Mouse (Mus musculus): ENCODE data around the gene N4bp2l2. TPM values are rescaled to one million over a fixed set of nuclear protein-coding genes. Genes with fewer than 3 reads are reported as not detected.

The N4bp2l2 gene
- total RNA-seq, 2 experiments from 2014 or later, result 41.8 to 44.1 TPM

GRCm38 (mm10) chr5:150600554-150601440 lies 65.2 kb downstream of the N4bp2l2 start:
- DNase-seq (ENCODE audit: low spot score), result no peak
- intact Hi-C loops (cut with DNase I), result no loop called here

GRCm38 (mm10) chr5:150599301-150600294 lies 66.4 kb downstream of the N4bp2l2 start:
- intact Hi-C loops (cut with DNase I), result no loop called here
- DNase-seq (ENCODE audit: low spot score), result no peak

DNA sequence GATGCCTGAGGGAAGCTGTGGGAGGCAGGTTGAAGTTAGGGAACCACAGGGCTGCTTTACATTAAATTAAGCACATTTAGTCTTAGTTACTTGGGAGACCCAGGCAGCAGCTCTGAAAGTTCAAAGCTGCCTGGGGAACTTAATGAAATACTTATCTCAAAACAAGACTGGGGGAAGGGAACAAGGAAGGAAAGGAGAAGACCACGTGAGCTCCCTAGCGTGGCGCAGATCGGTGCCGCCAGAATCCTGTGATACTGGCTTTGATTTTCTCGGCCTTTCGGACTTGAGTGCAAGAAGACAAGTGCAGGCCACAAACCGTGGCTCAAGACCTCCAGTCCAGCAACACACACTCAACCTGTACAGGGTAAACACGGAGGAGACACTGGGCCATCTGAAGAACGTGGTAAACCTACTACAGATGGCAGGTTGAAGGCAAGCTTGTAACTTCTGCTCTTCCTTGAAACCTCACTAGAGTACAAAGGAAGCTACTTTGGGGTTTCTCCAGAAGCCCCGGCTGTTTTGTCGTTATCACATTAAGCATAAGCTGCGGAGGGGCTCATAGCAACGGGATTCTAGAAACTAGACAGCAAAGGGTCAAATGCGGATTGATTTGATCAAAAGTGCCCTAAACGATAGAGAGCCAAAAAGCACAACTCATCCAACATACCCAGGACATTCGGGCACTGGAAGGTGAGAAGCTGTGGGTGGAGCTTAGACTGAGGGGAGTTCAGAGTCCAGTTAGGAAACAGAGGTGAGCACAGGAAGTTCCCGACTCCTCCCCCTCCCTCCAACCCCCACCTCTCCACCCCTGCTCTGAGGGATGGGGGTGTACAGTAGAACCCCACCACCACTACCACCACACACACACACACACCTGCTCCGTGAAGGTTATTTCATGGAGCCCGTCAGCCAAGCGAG lies 67.5 kb downstream of the N4bp2l2 start:
- DNase-seq (ENCODE audit: low spot score), result no peak
- intact Hi-C loops (cut with DNase I), result no loop called here

GRCm38 (mm10) chr5:150597088-150597487 lies 68.9 kb downstream of the N4bp2l2 start, which contains the start of gene N4bp2l1:
Gene N4bp2l1 (minus strand): TSS chr5:150597188.
- no peak for DNase-seq (ENCODE audit: low spot score)
- intact Hi-C loops (cut with DNase I), result no loop called here

DNA sequence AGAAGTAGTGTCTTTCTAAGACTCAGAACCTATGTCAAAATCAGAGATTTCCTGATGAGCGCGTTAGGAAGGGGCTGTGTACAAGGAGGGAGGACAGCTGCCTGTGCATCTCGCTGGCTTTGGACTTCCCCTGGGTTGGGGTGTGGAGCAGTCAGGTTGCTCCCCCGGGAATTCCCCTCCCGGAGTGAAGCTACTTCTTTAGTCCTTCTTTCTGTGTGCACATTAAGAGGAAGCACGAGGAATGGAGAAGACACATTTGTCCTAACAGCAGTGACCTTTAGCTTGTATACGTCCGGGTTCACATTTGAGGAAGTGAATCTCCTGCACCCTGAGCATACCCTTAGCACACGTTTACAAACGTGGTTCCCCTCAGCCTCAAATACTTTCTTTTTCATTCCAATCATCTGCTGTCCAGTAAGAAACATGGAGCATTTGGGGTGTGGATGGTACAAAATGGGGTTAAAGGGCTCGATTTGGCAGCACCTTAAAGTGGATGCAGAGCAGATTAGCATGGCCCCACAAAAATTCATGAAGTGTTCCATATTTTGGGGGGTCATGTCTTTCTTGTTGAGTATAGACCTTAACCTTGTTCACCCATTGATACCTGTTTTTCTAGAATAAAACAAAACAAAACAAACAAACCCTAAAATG lies 70.5 kb downstream of the N4bp2l2 start:
- intact Hi-C loops (cut with DNase I), result no loop called here
- no peak for DNase-seq (ENCODE audit: low spot score)

- DNase-seq (ENCODE audit: low spot score), result no peak
- intact Hi-C loops (cut with DNase I), result no loop called here
Measured at GRCm38 (mm10) chr5:150594649-150595339, 71.2 kb downstream of the N4bp2l2 start.

DNA sequence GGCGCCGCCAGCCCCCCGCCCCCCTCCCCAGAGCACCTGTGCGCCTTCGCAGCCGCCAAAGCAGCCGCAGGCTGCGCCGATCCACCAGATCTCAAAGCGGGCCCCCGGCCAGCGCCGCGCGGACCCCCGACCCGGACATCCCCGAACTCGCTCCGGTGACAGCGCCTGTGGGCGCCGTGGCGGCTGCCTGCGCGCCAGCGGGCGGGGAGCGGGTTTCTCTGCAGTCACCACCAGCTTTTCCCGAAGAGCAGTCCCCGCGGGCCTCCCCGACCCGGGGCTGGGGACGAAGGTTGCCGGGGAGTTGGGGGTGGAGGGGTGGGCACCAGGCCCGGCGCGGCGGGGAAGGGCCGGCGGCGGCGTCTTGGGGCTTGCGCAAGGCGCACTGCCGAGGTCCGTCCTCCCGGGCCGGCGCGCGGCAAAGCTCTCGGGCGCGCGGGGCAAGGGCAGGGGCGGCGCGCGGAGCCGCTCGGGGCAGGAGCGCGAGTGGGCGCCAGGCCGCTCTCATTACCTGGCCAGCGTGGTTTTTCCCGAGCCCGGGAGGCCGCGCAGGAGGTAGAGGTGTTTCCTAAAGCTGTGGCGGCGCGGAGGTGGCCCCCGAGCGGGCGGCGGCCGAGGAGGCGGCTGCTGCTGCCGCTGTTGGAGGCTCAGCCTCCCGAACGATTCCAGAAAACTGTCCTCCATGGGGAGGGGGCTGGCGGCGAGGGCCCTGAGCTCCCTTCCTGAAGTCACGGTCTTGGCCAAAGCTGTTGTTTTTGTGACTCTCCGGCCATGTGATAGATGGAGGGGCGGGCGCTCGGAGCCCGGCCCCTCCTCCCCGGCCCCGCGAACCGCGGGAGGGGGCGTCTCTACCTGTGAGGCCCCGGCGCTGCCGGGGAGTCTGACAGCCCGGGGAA lies 72.0 kb downstream of the N4bp2l2 start:
- intact Hi-C loops (cut with DNase I), result no loop called here
- peak; percentile 16 for DNase-seq (ENCODE audit: low spot score)

DNA sequence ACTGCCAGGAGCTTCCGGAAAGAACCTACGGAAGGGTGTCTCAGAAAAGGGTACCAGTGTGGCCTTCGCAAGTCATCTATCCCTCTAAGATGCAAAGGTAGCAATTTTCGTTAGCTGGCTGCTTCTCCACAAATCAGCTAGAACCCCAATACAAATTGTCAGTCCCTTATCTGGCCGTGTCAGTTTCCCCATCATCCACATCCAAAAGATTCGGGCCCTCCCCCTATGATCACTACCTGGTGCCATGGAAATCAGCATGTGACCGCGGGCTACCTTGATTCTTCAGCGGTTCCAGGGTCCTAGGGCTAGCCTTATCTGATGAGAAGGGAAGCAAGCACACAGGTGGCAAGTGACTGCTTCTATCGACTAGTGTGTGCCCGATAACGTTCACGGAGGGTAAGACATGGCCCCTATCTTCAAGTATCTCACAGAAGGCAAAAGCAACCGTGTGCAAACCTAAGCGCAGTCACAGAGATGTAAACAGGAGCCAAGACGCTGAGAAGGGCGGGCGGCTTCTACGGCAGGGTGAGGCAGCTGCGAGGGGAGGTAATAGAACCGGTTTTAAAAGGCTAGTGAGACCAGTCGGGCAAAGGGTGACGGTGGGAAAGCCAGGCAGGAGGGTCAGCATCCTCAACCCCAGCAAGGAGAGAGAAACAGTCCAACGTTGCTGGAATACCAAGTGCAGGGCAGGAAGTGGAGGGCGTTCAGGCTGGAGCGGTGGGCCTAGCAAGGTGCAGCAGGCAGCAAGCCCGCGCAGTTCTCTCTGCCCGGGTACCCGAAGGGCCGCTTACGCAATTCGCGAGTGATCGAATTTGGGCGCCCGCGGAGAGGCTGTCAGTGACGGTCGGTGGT lies 72.9 kb downstream of the N4bp2l2 start:
- intact Hi-C loops (cut with DNase I), result no loop called here
- DNase-seq (ENCODE audit: low spot score), result no peak

GRCm38 (mm10) chr5:150592186-150592903 lies 73.6 kb downstream of the N4bp2l2 start:
- intact Hi-C loops (cut with DNase I), result no loop called here

GRCm38 (mm10) chr5:150589945-150590344 lies 76.0 kb downstream of the N4bp2l2 start:
- no peak for DNase-seq (ENCODE audit: low spot score)
- intact Hi-C loops (cut with DNase I), result no loop called here

More at GRCm38 (mm10) chr5:150592186-150592903, 73.6 kb downstream of the N4bp2l2 start:
- DNase-seq (ENCODE audit: low spot score), result no peak

- DNase-seq (ENCODE audit: low spot score), result no peak
- intact Hi-C loops (cut with DNase I), result no loop called here
Measured at GRCm38 (mm10) chr5:150584337-150584729, 81.7 kb downstream of the N4bp2l2 start.

GRCm38 (mm10) chr5:150583622-150584336 lies 82.2 kb downstream of the N4bp2l2 start:
- no peak for DNase-seq (ENCODE audit: low spot score)
- intact Hi-C loops (cut with DNase I), result no loop called here

GRCm38 (mm10) chr5:150583181-150583580 lies 82.8 kb downstream of the N4bp2l2 start:
- intact Hi-C loops (cut with DNase I), result no loop called here
- no peak for DNase-seq (ENCODE audit: low spot score)

GRCm38 (mm10) chr5:150581180-150581579 lies 84.8 kb downstream of the N4bp2l2 start:
- intact Hi-C loops (cut with DNase I), result no loop called here
- DNase-seq (ENCODE audit: low spot score), result no peak

GRCm38 (mm10) chr5:150578613-150579171 lies 87.3 kb downstream of the N4bp2l2 start:
- intact Hi-C loops (cut with DNase I), result no loop called here

More at GRCm38 (mm10) chr5:150578613-150579171, 87.3 kb downstream of the N4bp2l2 start:
- no peak for DNase-seq (ENCODE audit: low spot score)

Data from heart, postnatal 25 days (tissue).